Mouse (Mus musculus) MEL (cell line): Measurements from ENCODE around the gene Serpina1f.
"Not testable (repeated sequence)": the region's sequence is repeated elsewhere in the genome, so short reads cannot be mapped to it uniquely, and the experiment has no call there.

Source experiments
- EP300 ChIP-seq, 2 experiments: IDR thresholded peaks; 2 replicates each; pipeline ENCODE4 v1.6.1; 2011; ENCODE audit warnings: improper control_type of control experiment in 2 of 2, low read length in 2 of 2, low read depth in 1 of 2, mild to moderate bottlenecking in 1 of 2
- JUND ChIP-seq: IDR thresholded peaks from 2 replicates; pipeline ENCODE4 v1.6.1; 2011; ENCODE audit warnings: low read depth, mild to moderate bottlenecking, improper control_type of control experiment, low read length
- NRF1 ChIP-seq: IDR thresholded peaks from 2 replicates; pipeline ENCODE4 v1.6.1; 2014; ENCODE audit warnings: low read depth, mild to moderate bottlenecking, inconsistent platforms, low read length, improper control_type of control experiment, moderate library complexity; ENCODE audit not compliant: poor library complexity, insufficient read depth, severe bottlenecking

GRCm38 (mm10) chr12:103735566-103735965 is 40.2 kb upstream of the Serpina1f start:
- TF ChIP-seq NRF1; EP300 (IDR thresholded peaks at IDR 0.05; ENCODE audit: low read depth in 1 of 2, low read length in 2 of 2); JUND: not testable (repeated sequence)
